Mouse (Mus musculus): ENCODE data around the gene Shtn1. TPM values are rescaled to one million over a fixed set of nuclear protein-coding genes. Genes with fewer than 3 reads are reported as not detected.
A peak's percentile ranks its signal among the peaks of the same experiment; 100 is the strongest.

Gene Shtn1
- total RNA-seq (2021), result 1 to 10 TPM; 1.5 to 1.8 TPM

DNA sequence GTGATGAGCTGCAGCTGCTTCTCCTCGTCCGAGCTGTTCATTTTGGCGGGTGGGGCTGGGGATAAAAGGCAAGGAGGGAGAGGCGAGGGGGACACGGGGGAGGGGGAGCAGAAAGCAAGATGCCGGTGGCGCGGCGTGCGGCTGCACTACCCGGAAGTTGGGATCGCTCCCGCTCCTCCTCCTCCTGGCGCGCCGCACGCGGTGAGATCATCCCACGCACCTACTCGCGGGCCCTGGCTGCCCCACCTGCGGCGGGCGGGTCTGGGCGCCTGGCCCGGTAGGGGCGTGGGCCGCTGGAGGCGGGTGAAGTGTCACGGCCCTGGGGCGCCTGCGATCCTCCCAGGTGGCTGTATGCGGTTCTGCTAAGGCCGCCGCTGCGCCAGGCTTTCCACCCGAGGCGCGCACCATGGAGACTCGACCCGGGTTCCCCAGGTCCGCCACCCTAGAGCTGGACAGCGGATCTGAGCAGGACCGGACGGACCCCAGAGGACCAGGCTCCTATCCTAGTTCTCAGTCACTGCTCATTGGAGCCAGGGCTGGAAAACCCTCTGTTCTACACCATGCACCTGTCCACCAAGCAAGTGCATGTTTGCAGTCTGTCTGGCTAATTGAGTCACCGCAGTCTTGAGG is at the start of gene Shtn1:
Shtn1 (minus strand) TSS at position 629 of the 630 bp plus-strand sequence.
- peak; percentile 39 for DNase-seq

DNA sequence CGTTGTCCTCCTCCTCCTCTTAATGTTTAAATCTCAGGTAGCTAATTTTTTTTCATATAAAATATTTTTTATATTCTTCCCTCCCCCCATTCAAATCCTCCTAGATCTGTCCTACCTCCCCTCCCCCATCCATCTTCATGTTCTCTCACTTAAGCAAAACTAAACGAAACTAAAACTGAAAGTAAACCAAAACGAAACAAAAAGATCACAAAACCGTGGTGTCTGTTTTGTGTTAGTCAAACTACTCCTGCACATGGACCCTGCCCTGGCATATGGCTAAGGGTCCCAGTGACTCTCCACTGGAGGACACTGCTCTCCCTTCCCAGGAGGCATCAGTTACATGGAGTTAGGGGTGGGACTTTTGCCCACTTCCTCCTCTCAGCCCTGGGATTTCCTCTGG is 38.3 kb upstream of the Shtn1 start:
- no peak for DNase-seq

DNA sequence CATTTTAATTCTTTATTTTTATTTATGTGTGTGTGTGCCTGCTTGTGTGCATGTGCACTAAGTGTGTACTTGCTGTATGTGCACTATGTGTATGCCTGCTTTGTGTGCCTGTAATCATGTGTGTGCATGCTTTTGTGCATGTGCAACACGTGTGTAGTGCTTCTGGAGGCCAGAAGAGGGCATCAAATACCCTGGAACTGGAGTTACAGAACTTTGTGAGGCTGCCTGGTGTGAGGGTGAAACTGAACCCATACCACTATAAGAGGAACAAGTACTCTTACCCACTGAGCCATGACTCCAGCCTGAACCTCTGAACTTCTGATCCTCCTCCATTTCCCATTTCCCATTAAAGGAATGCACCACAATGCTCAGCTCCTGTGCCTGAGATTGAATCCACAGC is 34.0 kb upstream of the Shtn1 start:
- DNase-seq, result no peak

DNA sequence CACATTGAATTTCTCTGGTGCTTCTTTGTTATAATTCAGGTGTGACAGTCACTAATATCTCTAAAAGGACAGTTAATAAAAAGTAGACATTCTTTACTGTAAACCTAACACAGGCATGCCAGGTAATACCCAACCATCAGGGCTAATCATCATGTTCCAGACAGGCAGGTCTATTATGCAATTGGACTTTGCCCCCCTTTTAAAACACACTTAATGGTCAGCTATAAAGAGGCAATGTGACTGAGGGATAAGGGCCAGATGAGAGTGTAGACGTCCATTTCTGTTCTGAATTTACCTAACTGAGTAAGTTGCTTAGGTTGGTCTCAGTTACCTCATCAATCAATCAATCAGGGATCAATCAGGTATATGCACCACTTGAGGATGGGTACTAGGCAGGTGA is 22.4 kb upstream of the Shtn1 start:
- no peak for DNase-seq

DNA sequence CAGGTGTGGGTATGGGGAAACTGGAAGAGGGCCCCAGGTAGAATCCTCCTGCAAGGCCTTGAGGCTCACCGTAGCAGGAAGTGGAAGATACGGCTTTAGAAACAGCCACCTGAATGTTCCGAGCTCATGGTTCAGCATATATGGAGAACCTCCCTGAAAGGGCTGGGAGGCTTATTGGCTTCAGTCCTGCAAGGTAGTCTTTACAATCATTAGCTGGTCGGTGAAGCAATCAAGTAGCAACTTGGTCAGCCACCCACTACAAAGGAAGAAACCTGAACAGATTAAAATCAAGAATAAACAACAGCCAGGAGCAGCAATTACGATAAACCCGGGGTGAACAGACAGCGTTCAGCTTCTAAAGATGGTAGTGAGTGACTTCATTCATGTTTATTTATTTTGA is 16.4 kb upstream of the Shtn1 start:
- no peak for DNase-seq

DNA sequence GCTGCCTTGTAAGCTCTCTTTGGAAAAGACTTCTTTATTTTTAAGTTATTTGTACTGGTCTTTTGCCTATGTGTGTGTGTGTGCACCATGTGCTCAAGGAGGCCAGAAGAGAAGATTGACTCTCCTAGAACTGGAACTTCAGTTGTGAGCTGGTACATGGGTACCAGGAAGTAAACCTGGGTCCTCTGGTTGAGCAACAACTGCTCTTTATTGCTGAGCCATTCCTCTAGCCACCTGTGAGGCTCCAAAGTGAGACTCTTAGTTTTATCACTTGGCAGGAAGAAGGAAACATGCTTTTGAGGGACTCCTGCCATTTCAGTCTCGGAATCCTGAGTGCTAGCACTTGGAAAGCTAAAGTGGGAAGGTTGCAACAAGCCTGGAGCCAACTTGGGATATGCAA is 14.4 kb upstream of the Shtn1 start:
- no peak for DNase-seq

DNA sequence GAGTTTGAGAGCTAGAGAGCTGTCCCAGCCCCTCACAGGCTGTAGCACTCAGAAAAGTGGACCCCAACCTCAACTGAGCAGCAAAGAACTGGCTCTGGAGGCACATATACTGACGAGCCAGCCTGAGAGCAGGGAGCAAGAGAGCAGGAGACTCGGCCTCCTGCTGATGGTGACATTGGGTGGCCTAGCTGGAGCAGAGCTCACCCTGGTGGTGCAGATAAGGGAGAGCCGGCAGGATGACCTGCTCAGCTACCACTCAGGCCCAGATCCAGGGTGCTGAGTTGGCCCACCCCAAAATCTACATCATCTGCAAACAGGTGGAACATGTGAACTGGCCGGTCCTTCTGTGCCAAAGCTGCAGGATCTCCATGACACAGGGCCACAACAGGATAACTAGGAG is 8.4 kb upstream of the Shtn1 start:
- DNase-seq, result no peak

DNA sequence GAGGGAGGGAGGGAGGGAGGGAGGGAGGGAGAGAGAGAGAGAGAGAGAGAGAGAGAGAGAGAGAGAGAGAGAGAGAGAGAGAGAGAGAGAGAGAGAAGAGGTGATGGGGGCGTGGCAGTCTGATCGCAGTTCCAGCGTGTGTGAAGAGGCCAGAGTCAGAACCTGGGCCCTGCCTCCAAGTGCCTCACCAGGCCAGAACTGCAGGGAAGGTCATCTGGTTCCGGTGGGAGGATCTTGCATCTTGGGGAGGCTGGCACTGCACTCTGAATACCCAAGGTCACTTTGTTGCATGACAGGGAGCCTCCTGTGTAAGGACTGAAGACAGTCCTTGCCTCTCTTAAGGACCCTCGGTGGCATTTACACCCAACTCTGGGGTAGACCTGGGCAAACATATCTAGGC is 231 bp upstream of the Shtn1 start:
- DNase-seq, result no peak

DNA sequence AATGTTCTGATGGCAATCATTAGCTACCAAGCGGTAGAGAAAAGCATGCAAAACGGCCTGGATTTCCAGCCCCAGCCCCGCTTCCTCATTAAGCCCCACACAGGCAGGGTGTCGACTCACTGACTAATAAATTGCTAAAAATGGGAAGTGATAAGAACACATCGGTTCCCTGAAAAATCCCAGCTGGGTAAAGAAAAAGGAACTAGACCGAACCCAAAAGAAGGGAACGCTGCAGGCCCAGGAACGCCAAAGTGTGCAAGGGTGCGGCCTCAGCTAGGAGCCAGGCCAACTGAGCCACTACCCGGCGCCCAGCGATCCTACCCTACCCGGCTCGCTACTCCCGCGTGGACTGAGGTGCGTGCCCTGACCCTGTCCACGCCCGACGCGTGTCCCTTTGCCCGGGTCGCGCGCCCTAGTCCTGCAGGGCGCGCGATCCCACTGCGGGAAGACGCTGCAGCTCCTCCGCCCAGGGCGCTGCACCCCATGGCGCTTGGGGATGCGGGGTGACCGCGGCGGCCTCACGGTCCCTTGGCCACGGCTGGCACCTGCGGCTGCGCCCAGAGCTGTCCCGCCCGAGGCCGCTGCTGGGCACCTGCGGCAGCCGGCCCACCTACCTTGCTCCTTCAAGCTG is 944 bp downstream of the Shtn1 start:
- peak; percentile 14 for DNase-seq

DNA sequence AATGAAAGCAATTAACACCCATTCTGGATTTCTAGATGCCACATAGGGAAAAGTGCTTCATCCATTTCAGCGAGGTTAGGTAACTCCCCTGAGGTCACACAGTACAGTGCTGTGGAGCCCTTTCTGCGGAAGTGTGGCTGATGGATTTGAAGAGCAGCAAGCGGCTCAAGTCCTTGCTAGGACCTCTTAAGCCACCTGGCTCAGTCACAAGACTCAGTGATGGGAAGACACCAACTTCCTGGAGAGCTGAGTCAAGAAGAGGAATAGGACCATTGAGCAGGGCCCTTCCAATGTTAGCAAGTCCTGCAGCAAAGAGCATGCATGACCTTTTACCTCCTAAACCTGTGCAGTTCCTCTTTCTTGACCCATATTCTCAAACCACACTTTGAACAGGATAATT is 1.5 kb downstream of the Shtn1 start:
- DNase-seq, result no peak

DNA sequence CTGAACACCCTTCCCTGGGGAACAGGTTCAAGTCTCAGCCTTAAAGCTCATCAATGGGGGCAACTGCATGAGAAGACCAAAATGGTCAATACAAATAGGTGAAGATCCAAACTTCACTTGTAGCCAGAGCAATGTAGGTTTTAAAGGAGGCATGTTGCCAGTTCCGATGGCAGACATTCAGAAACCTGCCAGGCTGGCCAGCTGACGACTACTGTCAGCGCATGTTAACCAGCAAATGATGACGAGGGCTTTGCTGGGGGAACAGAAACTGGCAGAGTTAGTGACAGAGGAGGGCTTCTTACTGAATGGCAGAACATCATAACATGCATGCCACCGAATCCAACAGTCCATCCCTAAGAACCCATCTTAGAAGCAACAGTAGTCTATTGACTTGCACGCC is 2.9 kb downstream of the Shtn1 start:
- no peak for DNase-seq

DNA sequence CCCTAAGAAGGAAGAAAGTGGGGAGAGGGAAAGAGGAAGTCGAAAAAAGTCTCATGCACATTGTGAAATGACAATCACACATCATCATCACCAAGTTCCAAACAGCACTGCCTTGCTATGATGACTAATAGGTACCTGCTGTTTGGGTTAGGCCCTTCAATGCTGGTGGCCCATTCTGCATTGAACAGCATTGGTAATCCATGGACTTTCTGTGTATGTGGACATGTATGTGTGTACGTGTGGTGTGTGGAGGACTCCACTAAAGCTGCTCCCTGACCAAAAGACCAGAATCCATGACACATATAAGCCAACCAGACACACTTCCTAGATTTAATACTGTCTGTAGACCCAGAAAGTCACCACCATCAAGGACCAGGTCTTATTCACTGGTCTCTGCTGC is 3.9 kb downstream of the Shtn1 start:
- no peak for DNase-seq

DNA sequence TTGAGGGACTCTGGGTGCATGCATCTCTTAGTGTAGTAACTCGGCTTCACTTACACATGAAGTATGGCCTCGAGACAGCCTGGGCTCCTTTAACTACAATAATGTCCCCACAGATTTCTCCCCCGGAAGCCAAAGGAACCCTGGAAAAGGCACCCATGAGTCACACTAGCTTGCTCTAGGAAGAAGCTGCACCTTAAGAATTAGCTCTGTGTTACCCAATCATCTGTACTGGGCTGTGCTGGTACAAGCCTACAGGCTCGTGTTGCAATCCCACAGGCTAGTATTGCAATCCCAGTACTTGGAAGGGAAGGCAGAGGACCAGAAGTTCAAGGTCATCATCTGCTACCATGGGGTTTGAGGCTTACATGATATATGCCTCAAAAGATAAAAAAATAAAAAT is 4.5 kb downstream of the Shtn1 start:
- DNase-seq, result no peak

DNA sequence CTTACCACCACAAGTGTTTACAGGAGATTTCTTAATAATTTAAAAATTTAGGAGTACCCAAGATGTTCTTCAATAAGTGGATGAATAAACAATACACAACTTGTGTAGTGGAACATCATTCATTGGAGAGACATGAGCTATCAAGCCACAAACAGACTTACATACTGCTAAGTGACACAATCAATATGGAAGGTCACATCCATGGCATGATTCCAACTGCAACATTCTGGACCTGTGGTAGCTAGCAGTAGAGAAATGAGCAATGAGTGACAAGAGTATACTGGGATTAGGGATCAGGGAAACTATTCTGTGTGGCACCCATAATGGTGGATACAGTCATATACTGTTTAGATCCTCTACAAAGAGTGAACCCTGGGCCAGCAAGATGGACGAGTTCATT is 8.2 kb downstream of the Shtn1 start:
- DNase-seq, result no peak

DNA sequence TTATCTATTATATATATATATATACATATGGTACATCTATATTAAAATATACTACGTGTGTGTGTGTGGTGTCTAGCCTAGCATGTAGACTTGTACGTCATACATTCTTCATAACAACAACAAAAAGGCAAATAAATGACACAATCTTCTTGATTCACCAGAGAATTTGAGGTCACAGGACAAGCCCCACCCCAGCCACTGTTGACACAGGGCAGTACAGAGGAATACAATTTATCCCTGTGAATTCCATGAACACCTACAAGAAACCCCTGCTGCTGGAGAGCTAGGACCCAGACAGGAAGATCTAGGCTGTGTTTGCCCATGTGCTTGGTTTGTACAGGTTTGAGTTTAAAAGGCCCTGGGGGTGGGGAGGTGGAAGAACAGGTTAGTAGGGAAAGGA is 9.2 kb downstream of the Shtn1 start:
- DNase-seq, result no peak

DNA sequence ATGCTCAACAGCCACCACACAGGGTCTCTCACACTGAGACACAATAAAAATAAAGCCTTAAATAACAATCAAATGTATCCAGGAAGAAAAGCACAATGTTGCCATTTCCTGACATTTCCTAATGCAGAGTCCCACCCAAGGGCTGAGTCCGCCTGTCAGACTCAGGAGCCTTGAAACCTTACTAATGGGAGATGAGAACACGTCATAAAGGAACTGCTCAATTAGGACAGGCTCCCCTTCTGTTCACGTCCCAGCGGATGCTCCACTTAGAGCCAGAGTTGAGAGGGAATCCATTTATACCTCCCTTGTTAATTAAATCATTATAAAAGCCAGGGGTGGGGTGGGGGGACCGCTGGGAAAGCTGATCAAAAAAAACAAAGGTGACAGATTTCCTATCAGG is 9.8 kb downstream of the Shtn1 start:
- no peak for DNase-seq

DNA sequence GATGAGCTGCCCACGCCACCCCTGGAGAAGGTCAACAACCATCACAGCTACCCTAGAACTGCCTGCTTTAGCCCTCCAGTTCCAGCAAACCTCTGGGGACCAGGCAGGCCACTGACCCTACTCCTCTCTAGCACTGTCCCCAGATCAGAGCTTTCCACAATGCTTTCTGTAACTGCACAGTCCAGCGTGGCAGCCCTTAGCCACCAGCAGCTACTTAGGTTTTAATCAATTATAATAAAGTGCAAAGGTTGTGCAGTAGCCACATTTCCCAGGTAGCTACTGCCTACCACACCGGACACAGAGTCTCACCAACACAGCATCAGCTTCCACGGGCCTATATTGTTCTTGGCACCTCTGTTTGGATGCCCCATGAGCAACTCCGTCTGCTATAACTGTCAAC is 11.3 kb downstream of the Shtn1 start:
- DNase-seq, result no peak

DNA sequence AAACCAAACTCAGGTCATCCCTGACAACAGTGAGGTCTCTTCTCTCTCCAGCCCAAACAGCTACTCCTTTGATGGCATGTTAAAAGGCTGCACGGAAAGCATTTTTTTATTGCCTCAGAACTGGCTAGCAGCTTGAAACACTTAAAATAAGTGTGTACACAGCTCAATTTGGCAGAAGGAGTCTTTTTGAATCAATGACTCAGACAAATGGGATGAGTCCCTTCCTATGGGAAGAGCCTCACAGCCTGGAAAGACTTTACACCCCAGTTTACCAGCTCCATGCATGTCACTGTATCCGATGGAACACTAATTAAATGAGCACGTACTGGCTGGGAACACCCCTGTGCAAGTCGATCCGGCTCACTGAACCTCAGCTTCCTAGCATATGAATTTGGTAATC is 12.3 kb downstream of the Shtn1 start:
- DNase-seq, result no peak

DNA sequence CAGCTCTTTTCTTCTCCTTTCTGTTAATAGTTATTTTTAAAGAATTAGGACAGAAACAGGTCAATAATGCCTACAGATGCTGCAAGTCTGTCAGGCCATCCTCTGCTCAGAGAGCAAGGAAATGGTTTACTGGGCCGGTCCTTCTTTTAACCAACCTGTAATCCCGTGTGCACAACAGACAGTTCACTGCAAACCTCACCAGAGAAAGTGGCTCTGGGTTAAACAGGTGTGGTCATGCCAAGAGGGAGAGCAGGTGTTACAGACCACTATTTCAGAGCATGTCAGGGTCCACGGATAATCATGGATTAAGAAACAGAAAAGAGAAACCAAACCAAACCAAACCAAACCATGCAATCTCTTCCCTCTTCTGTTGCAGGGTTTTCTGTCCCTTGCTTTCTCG is 17.8 kb downstream of the Shtn1 start:
- DNase-seq, result no peak

DNA sequence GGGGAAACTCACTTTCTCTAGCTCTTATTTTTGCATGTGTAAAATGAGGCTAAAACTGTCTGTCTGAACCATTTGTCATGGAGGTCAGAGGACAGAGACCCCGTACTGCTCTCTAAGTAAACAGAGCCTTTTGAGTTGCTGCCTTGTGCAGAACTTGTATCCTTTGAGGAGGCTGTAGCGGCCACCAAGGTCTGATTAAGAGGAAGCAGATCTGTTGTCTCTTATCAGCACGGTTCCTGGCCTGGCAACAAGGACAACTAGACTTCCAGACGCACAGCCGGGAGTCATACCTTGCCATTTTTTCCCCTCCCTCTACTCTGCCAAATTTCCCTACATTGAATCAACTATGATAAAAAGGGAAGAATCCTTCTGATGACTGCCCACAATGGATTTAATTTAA is 18.5 kb downstream of the Shtn1 start:
- no peak for DNase-seq

DNA sequence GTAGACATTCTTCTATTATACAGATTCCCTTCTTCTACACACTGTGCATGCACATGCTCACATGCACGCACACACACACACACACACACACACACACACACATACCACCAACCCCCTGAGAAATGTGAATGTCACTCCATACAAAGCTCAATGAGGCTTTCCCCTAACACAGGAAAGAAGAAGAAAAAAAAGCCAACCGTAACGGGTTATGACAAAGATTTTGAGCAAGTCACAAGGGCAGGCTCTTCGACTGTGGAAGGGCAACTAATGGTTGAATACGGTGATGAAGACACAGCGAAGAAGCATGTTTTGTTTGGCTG is 21.3 kb downstream of the Shtn1 start:
- no peak for DNase-seq

DNA sequence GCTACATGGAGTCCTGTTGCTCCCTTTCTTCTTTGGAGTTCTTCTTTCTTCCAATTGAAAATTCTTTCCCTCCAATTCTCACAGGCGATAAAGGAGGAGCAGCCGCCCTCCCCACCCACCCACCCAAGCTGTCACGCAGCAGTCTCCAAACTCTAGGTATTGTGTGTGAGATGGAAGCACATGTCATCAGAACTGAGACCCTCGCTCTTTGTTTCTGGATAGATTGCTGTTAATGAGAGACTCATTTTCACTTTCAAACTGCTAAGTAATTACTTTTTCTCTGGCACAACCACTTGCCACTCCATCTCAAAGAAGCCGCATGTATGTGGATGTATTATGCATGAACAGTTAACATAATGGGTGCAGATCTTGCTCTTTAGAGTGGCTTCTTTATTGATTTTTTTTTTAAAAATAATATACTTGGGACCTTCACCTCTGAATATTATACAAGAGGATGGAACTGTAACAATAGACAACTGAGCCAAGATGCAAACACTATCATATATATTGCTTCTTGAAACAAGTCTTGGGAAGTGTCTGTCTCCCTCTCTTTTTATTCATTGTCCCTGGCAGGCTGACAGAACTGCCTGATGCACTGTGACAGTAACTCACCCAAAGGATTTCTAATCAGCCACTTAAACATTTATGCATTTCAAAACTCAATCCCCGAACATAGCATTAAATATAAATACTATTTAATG is 21.8 kb downstream of the Shtn1 start:
- no peak for DNase-seq

DNA sequence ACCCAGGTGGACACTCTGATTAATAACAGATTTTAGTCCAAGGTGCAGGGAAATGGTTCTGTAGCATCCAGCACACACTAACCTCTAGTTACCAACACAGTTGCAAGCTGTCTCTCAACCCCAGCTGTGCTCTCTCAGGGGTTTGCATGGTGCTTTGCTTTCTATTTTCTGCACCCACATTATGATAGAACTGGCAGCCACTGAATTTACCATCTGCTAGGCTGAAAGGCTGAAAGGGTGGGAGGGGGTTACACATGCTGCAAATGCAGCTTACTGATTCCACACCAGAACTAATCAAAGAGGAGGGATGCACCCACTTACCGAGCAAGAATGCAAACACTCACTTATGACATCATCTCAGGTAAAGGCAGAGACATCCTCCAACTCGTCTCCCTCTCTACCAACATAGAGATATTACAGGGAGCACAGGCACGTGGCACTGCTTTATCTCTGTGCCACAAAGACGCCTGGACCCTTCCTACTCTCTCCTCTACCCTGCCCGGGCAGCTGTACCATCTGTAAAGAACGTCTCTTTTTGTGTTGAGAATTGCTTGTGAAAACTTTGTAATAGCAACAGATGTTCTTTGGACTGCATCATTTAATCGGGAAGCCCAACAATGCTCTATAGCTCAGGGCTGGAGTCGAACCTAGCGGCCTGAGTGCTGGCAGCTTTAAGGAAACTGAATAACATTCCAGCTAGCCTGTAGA is 23.0 kb downstream of the Shtn1 start:
- no peak for DNase-seq

DNA sequence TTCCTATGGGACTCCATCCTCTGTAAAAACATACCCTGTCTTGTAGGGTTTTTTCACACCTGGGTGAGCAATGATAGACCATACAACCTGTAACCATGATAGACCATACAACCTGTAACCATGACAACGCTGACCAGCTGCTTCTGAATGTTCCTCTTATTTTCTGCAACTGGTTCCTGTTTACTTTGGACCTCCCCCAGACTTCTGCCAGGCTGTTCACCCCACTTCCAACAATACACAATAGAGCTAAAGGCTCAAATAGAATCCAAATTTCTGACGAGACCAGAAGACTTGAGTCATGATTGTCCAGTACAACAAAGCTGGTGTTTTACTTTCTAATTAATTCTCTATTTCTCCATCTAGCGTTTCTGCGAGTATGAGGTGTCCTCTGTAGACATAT is 23.8 kb downstream of the Shtn1 start:
- no peak for DNase-seq
